Mouse (Mus musculus) MEL (cell line): Measurements from ENCODE around the gene Fbn1. TPM values are rescaled to one million over a fixed set of nuclear protein-coding genes. Genes with fewer than 3 reads are reported as not detected.

ENCODE experiments used
- DNase-seq: peaks from one replicate; pipeline ENCODE4 v3.0.0; 2011; ENCODE audit warnings: low read depth, low spot score
- H3K27ac ChIP-seq: 2 replicates; pipeline ENCODE4 v1.5.1; 2012; ENCODE audit warnings: low read depth, mild to moderate bottlenecking, control low read depth, low read length, moderate library complexity; ENCODE audit not compliant: control insufficient read depth
- H3K27me3 ChIP-seq, 2 experiments: fragments of 150-350 bp in 1 of 2; sonication (generic) in 1 of 2; 2 replicates each; pipeline ENCODE4 v1.6.1; 2012; ENCODE audit warnings: low read length in 2 of 2, mild to moderate bottlenecking in 2 of 2, improper control_type of control experiment in 1 of 2, moderate library complexity in 1 of 2; ENCODE audit not compliant: insufficient read depth in 2 of 2, control insufficient read depth in 1 of 2
- H3K36me3 ChIP-seq, 2 experiments: 2 replicates each; pipeline ENCODE4 v1.6.1; 2012 to 2014; ENCODE audit warnings: low read length in 2 of 2, improper control_type of control experiment in 1 of 2, inconsistent platforms in 1 of 2, mild to moderate bottlenecking in 1 of 2; ENCODE audit not compliant: insufficient read depth in 2 of 2, control insufficient read depth in 1 of 2
- H3K4me1 ChIP-seq, 2 experiments: fragments of 150-350 bp in 1 of 2; sonication (generic) in 1 of 2; 2 replicates each; pipeline ENCODE4 v1.6.1; 2012; ENCODE audit warnings: low read length in 2 of 2, improper control_type of control experiment in 1 of 2, mild to moderate bottlenecking in 1 of 2; ENCODE audit not compliant: insufficient read depth in 2 of 2, control insufficient read depth in 1 of 2
- H3K4me3 ChIP-seq, 2 experiments: fragments of 150-350 bp in 1 of 2; sonication (generic) in 1 of 2; 2 replicates each; pipeline ENCODE4 v1.5.1; 2012; ENCODE audit warnings: low read depth in 2 of 2, low read length in 2 of 2, mild to moderate bottlenecking in 2 of 2, moderate library complexity in 2 of 2, control low read depth in 1 of 2, improper control_type of control experiment in 1 of 2; ENCODE audit not compliant: control insufficient read depth in 1 of 2, insufficient read depth in 1 of 2
- H3K79me2 ChIP-seq: 2 replicates; pipeline ENCODE4 v1.6.1; 2012; ENCODE audit warnings: mild to moderate bottlenecking, low read length, moderate library complexity; ENCODE audit not compliant: control insufficient read depth, poor library complexity, insufficient read depth
- H3K9ac ChIP-seq: 2 replicates; pipeline ENCODE4 v1.6.1; 2012; ENCODE audit warnings: low read depth, mild to moderate bottlenecking, control low read depth, low read length, moderate library complexity; ENCODE audit not compliant: control insufficient read depth, poor library complexity, severe bottlenecking
- H3K9me3 ChIP-seq: fragments of 150-350 bp; sonication (generic); replicated peaks from 2 replicates; pipeline ENCODE4 v1.6.1; 2012; ENCODE audit warnings: mild to moderate bottlenecking, low read length, improper control_type of control experiment, moderate library complexity; ENCODE audit not compliant: insufficient read depth
- BHLHE40 ChIP-seq: IDR thresholded peaks from 2 replicates; pipeline ENCODE4 v1.6.1; 2012; ENCODE audit warnings: low read depth, mild to moderate bottlenecking, inconsistent platforms, low read length, improper control_type of control experiment, borderline replicate concordance
- CHD2 ChIP-seq: IDR thresholded peaks from 2 replicates; pipeline ENCODE4 v1.6.1; 2011; ENCODE audit warnings: low read length, improper control_type of control experiment
- ELF1 ChIP-seq: IDR thresholded peaks from 2 replicates; pipeline ENCODE4 v1.6.1; 2014; ENCODE audit warnings: low read depth, mild to moderate bottlenecking, inconsistent platforms, low read length, improper control_type of control experiment, moderate library complexity
- ETS1 ChIP-seq: IDR thresholded peaks from 2 replicates; pipeline ENCODE4 v1.6.1; 2012; ENCODE audit warnings: low read depth, mild to moderate bottlenecking, inconsistent platforms, low read length, improper control_type of control experiment, moderate library complexity
- GATA1 ChIP-seq: IDR thresholded peaks from 2 replicates; pipeline ENCODE4 v1.6.1; 2011; ENCODE audit warnings: low read depth, low read length, improper control_type of control experiment
- JUND ChIP-seq: IDR thresholded peaks from 2 replicates; pipeline ENCODE4 v1.6.1; 2011; ENCODE audit warnings: low read depth, mild to moderate bottlenecking, improper control_type of control experiment, low read length
- KAT2A ChIP-seq: conservative IDR thresholded peaks from 2 replicates; pipeline ENCODE4 v1.6.1; 2012; ENCODE audit warnings: low read depth, low read length, improper control_type of control experiment, inconsistent platforms
- MAFK ChIP-seq: IDR thresholded peaks from 2 replicates; pipeline ENCODE4 v1.6.1; 2011; ENCODE audit warnings: low read depth, mild to moderate bottlenecking, low read length, improper control_type of control experiment, borderline replicate concordance
- MAZ ChIP-seq: IDR thresholded peaks from 2 replicates; pipeline ENCODE4 v1.6.1; 2012; ENCODE audit warnings: low read depth, mild to moderate bottlenecking, inconsistent platforms, low read length, improper control_type of control experiment
- MXI1 ChIP-seq: IDR thresholded peaks from 2 replicates; pipeline ENCODE4 v1.6.1; 2011; ENCODE audit warnings: mild to moderate bottlenecking, low read depth, low read length, improper control_type of control experiment
- NRF1 ChIP-seq: IDR thresholded peaks from 2 replicates; pipeline ENCODE4 v1.6.1; 2014; ENCODE audit warnings: low read depth, mild to moderate bottlenecking, inconsistent platforms, low read length, improper control_type of control experiment, moderate library complexity; ENCODE audit not compliant: poor library complexity, insufficient read depth, severe bottlenecking
- POLR2A ChIP-seq, 2 experiments: IDR thresholded peaks; 2 replicates each; pipeline ENCODE4 v1.6.1; 2011 to 2012; ENCODE audit warnings: low read length in 2 of 2, mild to moderate bottlenecking in 2 of 2, control low read depth in 1 of 2, improper control_type of control experiment in 1 of 2, low read depth in 1 of 2, moderate library complexity in 1 of 2; ENCODE audit not compliant: control insufficient read depth in 1 of 2, insufficient read depth in 1 of 2, poor library complexity in 1 of 2
- POLR2AphosphoS2 ChIP-seq: IDR thresholded peaks from 2 replicates; pipeline ENCODE4 v1.6.1; 2011; ENCODE audit warnings: low read length, improper control_type of control experiment
- RCOR1 ChIP-seq: IDR thresholded peaks from 2 replicates; pipeline ENCODE4 v1.6.1; 2012; ENCODE audit warnings: low read depth, mild to moderate bottlenecking, inconsistent platforms, low read length, improper control_type of control experiment
- SMC3 ChIP-seq: IDR thresholded peaks from 2 replicates; pipeline ENCODE4 v1.6.1; 2011; ENCODE audit warnings: low read depth, low read length, improper control_type of control experiment
- TAL1 ChIP-seq: IDR thresholded peaks from 2 replicates; pipeline ENCODE4 v1.6.1; 2012; ENCODE audit warnings: mild to moderate bottlenecking, inconsistent platforms, low read length, moderate library complexity, mixed read lengths
- TCF12 ChIP-seq: IDR thresholded peaks from 2 replicates; pipeline ENCODE4 v1.6.1; 2014; ENCODE audit warnings: low read depth, mild to moderate bottlenecking, inconsistent platforms, low read length, improper control_type of control experiment, moderate library complexity
- UBTF ChIP-seq: IDR thresholded peaks from 2 replicates; pipeline ENCODE4 v1.6.1; 2012; ENCODE audit warnings: low read depth, mild to moderate bottlenecking, inconsistent platforms, low read length, improper control_type of control experiment, moderate library complexity, borderline replicate concordance; ENCODE audit not compliant: insufficient read depth
- USF1 ChIP-seq: IDR thresholded peaks from 2 replicates; pipeline ENCODE4 v1.6.1; 2014; ENCODE audit warnings: low read depth, mild to moderate bottlenecking, inconsistent platforms, low read length, improper control_type of control experiment, moderate library complexity
- USF2 ChIP-seq, 2 experiments: IDR thresholded peaks; 2 replicates each; pipeline ENCODE4 v1.6.1; 2011 to 2012; ENCODE audit warnings: improper control_type of control experiment in 2 of 2, low read length in 2 of 2, borderline replicate concordance in 1 of 2, inconsistent platforms in 1 of 2, low read depth in 1 of 2, mild to moderate bottlenecking in 1 of 2; ENCODE audit not compliant: insufficient read depth in 1 of 2
- ZC3H11A ChIP-seq: IDR thresholded peaks from 2 replicates; pipeline ENCODE4 v1.6.1; 2012; ENCODE audit warnings: low read depth, mild to moderate bottlenecking, inconsistent platforms, low read length, improper control_type of control experiment
- ZKSCAN1 ChIP-seq: IDR thresholded peaks from 2 replicates; pipeline ENCODE4 v1.6.1; 2012; ENCODE audit warnings: low read depth, mild to moderate bottlenecking, inconsistent platforms, low read length, improper control_type of control experiment, moderate library complexity
- polyA plus RNA-seq, 2 experiments: library from polyadenylated mRNA; stranded (reverse) in 1 of 2; unstranded in 1 of 2; fragments of >175 nt in 1 of 2; fragments of >200 nt in 1 of 2; gene quantifications; 2 replicates each; pipeline versions ENCODE4 v1.2.1 to v1.2.4; 2012; ENCODE audit warnings: low replicate concordance in 2 of 2, low read depth in 1 of 2; ENCODE audit not compliant: insufficient read length in 2 of 2, insufficient read depth in 1 of 2, missing spikeins in 1 of 2
- total RNA-seq: library from RNA; depleted of rRNA; stranded (reverse); fragments of 300-350 nt; gene quantifications from 2 replicates; pipeline ENCODE4 v1.2.3, GENCODE M21; 2012

Gene Fbn1
- total and polyA plus RNA-seq, 3 experiments, result 0.01 TPM; not detected in 2

DNA sequence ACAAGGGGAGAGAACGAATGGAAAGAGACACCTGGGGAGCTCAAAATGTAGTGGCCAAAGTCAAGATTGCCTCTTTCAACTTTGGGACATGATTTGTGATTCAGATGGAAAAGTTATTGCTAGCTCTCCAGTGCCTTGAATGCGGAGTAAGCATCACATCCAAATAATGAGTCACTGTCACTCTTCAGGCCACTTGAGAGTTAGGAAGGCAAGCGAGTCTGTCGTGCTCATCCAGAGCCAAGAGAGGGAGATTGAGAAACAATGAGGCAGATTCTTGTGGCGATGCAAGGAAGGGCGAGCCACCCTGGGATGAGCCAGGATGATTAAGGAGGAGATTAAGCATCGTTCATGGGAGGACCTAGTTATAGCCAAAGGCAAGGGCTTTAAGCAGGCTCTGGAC lies 176.2 kb downstream of the Fbn1 start:
- no peaks in the 10 kb centered on the region for H3K79me2 ChIP-seq
- DNase-seq, result no peak
- TF ChIP-seq POLR2A (IDR thresholded peaks at IDR 0.05; ENCODE audit: control insufficient read depth in 1 of 2, insufficient read depth in 1 of 2, low read depth in 1 of 2, low read length in 2 of 2, poor library complexity in 1 of 2) (no peak), ZC3H11A (no peak), USF2 (IDR thresholded peaks at IDR 0.05; ENCODE audit: borderline replicate concordance in 1 of 2, insufficient read depth in 1 of 2, low read depth in 1 of 2, low read length in 2 of 2) (no peak), MAZ (no peak), MAFK (no peak), UBTF (no peak), JUND (no peak), RCOR1 (no peak), GATA1 (no peak), MXI1 (no peak), CHD2 (no peak), TAL1 (no peak), POLR2AphosphoS2 (no peak), TCF12 (no peak), BHLHE40 (no peak), ELF1 (no peak)
- TF ChIP-seq, all 39 proteins: peak for 0
- no peaks in the 10 kb centered on the region for H3K9me3 ChIP-seq
- H3K4me3 ChIP-seq, result no peak overlapping the region
- no peaks in the 10 kb centered on the region for H3K36me3 ChIP-seq
- H3K27me3 ChIP-seq, result no peaks in the 10 kb centered on the region; a peak in 1 of 4 replicates
- H3K9ac ChIP-seq, result no peak overlapping the region
- no peaks in the 10 kb centered on the region for H3K4me1 ChIP-seq
- no peak overlapping the region for H3K27ac ChIP-seq

- H3K79me2 ChIP-seq, result no peaks in the 10 kb centered on the region
- H3K4me3 ChIP-seq, result no peak overlapping the region
- H3K9me3 ChIP-seq, result no peaks in the 10 kb centered on the region
- no peak overlapping the region for H3K9ac ChIP-seq
- H3K36me3 ChIP-seq, result no peaks in the 10 kb centered on the region
- H3K27me3 ChIP-seq, result no peaks in the 10 kb centered on the region; a peak in 1 of 4 replicates
- no peak for DNase-seq
- H3K27ac ChIP-seq, result no peak overlapping the region
- no peaks in the 10 kb centered on the region for H3K4me1 ChIP-seq
- no peak for TF ChIP-seq ETS1
- no peak for TF ChIP-seq UBTF
- no peak for TF ChIP-seq KAT2A
- no peak for TF ChIP-seq ZKSCAN1
- no peak for TF ChIP-seq CHD2
- TF ChIP-seq SMC3, result no peak
- TF ChIP-seq NRF1, result no peak
- no peak for TF ChIP-seq ELF1
- TF ChIP-seq MAZ, result no peak
- no peak for TF ChIP-seq RCOR1
- no peak for TF ChIP-seq USF1
Measured at GRCm38 (mm10) chr2:125330506-125330905, 177.3 kb downstream of the Fbn1 start.
